Mouse (Mus musculus) heart, embryonic 15.5 days (tissue): ENCODE results near the gene Dst. TPM values are rescaled to one million over a fixed set of nuclear protein-coding genes. Genes with fewer than 3 reads are reported as not detected.
A peak's percentile ranks its signal among the peaks of the same experiment; 100 is the strongest.

Source experiments
- ATAC-seq: fragments of 200-750 bp; cut with Nextera tagmentation; replicated peaks from 2 replicates; pipeline ENCODE4 v1.8.0; 2017; ENCODE audit warnings: low read depth, moderate TSS enrichment; ENCODE audit not compliant: insufficient number of reproducible peaks, insufficient read depth, low FRiP score
- H3K27ac ChIP-seq: fragments of 300-500 bp; sonication (generic); 2 replicates; pipeline ENCODE4 v1.5.1; 2015; ENCODE audit warnings: mild to moderate bottlenecking, inconsistent platforms
- H3K27me3 ChIP-seq: fragments of 300-500 bp; sonication (generic); 2 replicates; pipeline ENCODE4 v1.6.1; 2015; ENCODE audit warnings: inconsistent platforms
- H3K36me3 ChIP-seq: fragments of 300-500 bp; sonication (generic); 2 replicates; pipeline ENCODE4 v1.6.1; 2015; ENCODE audit warnings: mild to moderate bottlenecking, inconsistent platforms
- H3K4me1 ChIP-seq: fragments of 300-500 bp; sonication (generic); replicated peaks from 2 replicates; pipeline ENCODE4 v1.6.1; 2015; ENCODE audit warnings: inconsistent platforms
- H3K4me2 ChIP-seq: fragments of 300-500 bp; sonication (generic); 2 replicates; pipeline ENCODE4 v1.6.1; 2015; ENCODE audit warnings: inconsistent platforms, mild to moderate bottlenecking, moderate library complexity
- H3K4me3 ChIP-seq: fragments of 300-500 bp; sonication (generic); 2 replicates; pipeline ENCODE4 v1.5.1; 2015; ENCODE audit warnings: mild to moderate bottlenecking, inconsistent platforms
- H3K9ac ChIP-seq: fragments of 300-500 bp; sonication (generic); 2 replicates; pipeline ENCODE4 v1.6.1; 2015; ENCODE audit warnings: mild to moderate bottlenecking, inconsistent platforms
- H3K9me3 ChIP-seq: fragments of 300-500 bp; sonication (generic); replicated peaks from 2 replicates; pipeline ENCODE4 v1.6.1; 2016; ENCODE audit warnings: inconsistent platforms
- WGBS: fragments of 180-500 bp; shearing (Covaris S2); methylation state at CpG from one replicate; pipeline ENCODE4 v1.1.7; 2015; ENCODE audit warnings: mixed read lengths; 5-methylcytosine and 5-hydroxymethylcytosine counted together
- polyA plus RNA-seq: library from polyadenylated mRNA; unstranded; fragments of >200 nt; fragmentation: Nextera tagmentation; extraction: Ambion mirVana; gene quantifications from 2 replicates; pipeline ENCODE4 v1.2.1, GENCODE M21; 2015

Dst gene
- 21.4 and 23.4 TPM in 2 replicates for polyA plus RNA-seq

- Histone ChIP-seq H3K4me1 (peaks cover 22% of the 10 kb centered on the region), H3K9ac (peak within 1 kb of the TSS; percentile 64), H3K27me3 (peaks cover 27% of the 10 kb centered on the region; the same call in 1 of the 2 replicates), H3K9me3 (no peaks in the 10 kb centered on the region), H3K4me3 (peak within 1 kb of the TSS; percentile 73), H3K36me3 (no peaks in the 10 kb centered on the region), H3K27ac (no peak within 1 kb of the TSS; the same call in 1 of the 2 replicates), H3K4me2 (peak within 1 kb of the TSS; percentile 94)
- ATAC-seq, result no peak
- 5% methylated on average over 43 of the region's 44 CpGs for whole genome bisulfite sequencing
Observed at GRCm38 (mm10) chr1:33908191-33908962, at the start of gene Dst. Gene Dst, plus strand, starts transcription at chr1:33908225.

DNA sequence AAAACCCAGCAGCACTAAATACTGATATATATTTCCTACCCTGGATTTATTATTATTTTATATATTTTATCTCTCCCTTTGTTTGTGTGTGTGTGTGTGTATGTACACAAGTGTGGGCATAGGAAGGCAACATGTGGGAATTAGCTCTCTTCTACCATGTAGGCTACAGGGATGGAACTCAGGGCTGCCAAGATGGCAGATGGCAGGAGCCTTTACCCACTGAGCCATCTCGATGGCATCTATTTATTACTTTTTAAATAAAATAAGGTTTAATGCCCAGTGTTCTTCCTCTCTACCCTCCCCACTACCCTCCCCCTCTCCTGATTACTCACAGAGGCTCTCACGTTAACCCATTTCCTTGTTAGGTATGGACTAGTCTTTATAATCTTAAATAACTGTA, 39.0 kb upstream of the Dst start:
- no peaks in the 10 kb centered on the region for H3K4me1 ChIP-seq
- no peak overlapping the region for H3K27ac ChIP-seq
- no peaks in the 10 kb centered on the region for H3K27me3 ChIP-seq
- no peaks in the 10 kb centered on the region for H3K36me3 ChIP-seq
- no peak overlapping the region for H3K9ac ChIP-seq
- no peak overlapping the region for H3K4me2 ChIP-seq
- H3K4me3 ChIP-seq, result no peak overlapping the region
- no peaks in the 10 kb centered on the region for H3K9me3 ChIP-seq
- 88% methylated on average over 2 of the region's 2 CpGs for WGBS
- no peak for ATAC-seq

DNA sequence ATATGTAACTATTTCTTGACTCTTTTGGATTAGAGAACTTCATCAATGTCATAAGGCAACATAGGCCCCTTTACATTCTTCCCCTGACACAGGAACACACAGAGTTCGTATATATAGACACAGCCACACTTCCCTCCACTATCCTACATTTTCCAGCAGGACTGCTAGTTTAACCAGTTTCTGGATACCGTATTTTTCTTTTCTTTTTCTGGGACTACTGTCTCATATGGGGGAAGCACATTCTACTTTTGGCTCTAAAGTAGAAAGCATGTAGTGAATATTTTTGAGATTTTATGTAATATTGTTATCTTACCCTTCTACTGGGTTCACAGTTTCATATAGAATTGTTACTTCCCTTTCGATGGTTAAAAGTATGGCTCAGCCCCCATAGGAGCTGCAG, 38.6 kb upstream of the Dst start:
- no peak overlapping the region for H3K27ac ChIP-seq
- H3K9me3 ChIP-seq, result no peaks in the 10 kb centered on the region
- H3K4me1 ChIP-seq, result no peaks in the 10 kb centered on the region
- H3K9ac ChIP-seq, result no peak overlapping the region
- H3K4me2 ChIP-seq, result no peak overlapping the region
- H3K36me3 ChIP-seq, result no peaks in the 10 kb centered on the region
- H3K27me3 ChIP-seq, result no peaks in the 10 kb centered on the region
- 82% methylated on average over 3 of the region's 3 CpGs for WGBS
- no peak overlapping the region for H3K4me3 ChIP-seq
- ATAC-seq, result no peak

DNA sequence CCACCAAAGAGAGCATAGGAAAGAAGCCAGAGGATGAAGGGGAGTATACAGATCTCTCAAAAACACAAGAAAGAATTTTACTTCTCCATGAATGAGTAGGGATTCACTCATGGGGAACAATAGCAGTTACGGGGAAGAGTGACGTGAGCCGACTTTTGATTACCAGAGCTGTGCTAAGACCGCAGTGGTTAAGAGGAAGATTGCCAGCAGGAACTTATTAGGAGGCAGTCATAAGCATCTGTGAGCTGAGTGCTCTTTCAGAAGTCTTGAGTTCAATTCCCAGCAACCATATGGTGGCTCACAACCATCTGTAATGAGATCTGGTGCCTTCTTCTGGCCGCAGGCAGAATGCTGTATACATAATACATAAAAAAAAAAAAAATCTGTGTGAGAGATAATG, 34.5 kb upstream of the Dst start:
- no peak for ATAC-seq
- no peaks in the 10 kb centered on the region for H3K9me3 ChIP-seq
- no peak overlapping the region for H3K4me3 ChIP-seq
- no peak overlapping the region for H3K9ac ChIP-seq
- no peak overlapping the region for H3K27ac ChIP-seq
- WGBS, result 90% methylated on average over 5 of the region's 5 CpGs
- H3K4me1 ChIP-seq, result no peaks in the 10 kb centered on the region
- H3K4me2 ChIP-seq, result no peak overlapping the region
- no peaks in the 10 kb centered on the region for H3K27me3 ChIP-seq
- no peaks in the 10 kb centered on the region for H3K36me3 ChIP-seq

DNA sequence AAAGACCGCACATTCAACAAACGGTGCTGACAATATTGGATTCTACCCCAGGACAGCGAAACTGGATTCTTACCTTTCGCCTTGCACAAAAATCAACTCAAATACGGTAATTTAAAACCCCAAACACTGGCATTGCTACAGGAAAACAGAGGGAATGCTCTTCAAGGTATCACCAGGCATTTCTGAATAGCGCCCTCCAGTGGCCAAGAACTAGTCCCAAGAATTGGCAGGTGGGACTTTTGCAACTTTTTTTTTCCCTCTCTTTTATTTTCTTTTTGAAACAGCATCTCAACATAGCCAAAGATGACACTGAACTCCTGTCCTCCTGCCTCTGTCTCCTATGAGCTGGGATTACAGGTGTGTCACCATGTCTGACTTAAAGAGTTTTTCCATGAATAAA, 32.3 kb upstream of the Dst start:
- Histone ChIP-seq H3K9ac (no peak overlapping the region), H3K9me3 (no peaks in the 10 kb centered on the region), H3K4me2 (no peak overlapping the region), H3K27ac (no peak overlapping the region), H3K27me3 (no peaks in the 10 kb centered on the region), H3K4me1 (no peaks in the 10 kb centered on the region), H3K36me3 (no peaks in the 10 kb centered on the region), H3K4me3 (no peak overlapping the region)
- no peak for ATAC-seq
- WGBS, result 54% methylated on average over 6 of the region's 6 CpGs

DNA sequence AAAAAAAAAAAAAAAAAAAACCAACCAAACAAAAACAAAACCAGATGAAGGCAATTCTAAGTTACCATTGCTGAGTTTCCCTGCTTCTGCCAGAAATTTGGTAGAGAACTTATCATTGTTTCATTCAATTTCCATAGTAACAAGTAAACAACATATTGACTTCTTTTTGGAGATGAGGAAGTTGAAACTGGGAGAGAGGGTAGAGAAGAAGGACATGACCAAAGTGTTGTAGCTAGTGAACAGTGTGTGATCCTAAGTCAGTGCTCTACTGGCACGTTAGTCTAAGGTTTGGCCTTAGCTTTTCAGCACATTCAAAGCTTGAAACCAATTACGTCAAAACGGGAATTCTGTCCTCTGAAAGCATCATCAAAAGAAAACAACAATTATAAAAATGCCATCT, 31.6 kb upstream of the Dst start:
- Histone ChIP-seq H3K9me3 (no peaks in the 10 kb centered on the region), H3K4me3 (no peak overlapping the region), H3K27ac (no peak overlapping the region), H3K4me2 (no peak overlapping the region), H3K27me3 (no peaks in the 10 kb centered on the region), H3K9ac (no peak overlapping the region), H3K36me3 (no peaks in the 10 kb centered on the region), H3K4me1 (no peaks in the 10 kb centered on the region)
- ATAC-seq, result no peak
- WGBS, result 82% methylated on average over 3 of the region's 3 CpGs

DNA sequence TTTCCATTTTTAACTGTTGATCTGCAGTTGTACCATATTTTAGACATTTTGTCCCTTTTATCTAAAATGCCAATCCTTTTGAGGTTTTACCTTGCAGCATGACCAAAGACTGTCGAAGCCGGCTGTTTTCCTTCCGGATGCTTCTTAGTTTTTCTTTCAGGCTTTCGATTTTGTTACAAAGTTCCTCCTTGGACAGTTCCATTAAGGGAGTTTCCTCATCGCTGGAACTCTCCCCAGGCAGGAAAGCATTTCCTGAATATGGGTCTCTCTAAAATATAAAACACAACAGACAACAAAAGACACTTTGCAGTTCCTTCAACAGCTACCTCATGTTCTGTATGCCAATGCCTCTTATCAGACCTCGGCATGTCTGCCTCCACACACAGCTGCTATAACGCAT, 29.9 kb upstream of the Dst start:
- Histone ChIP-seq H3K27me3 (no peaks in the 10 kb centered on the region), H3K4me2 (no peak overlapping the region), H3K4me1 (no peaks in the 10 kb centered on the region), H3K36me3 (no peaks in the 10 kb centered on the region), H3K9me3 (no peaks in the 10 kb centered on the region), H3K4me3 (no peak overlapping the region), H3K27ac (no peak overlapping the region), H3K9ac (no peak overlapping the region)
- no peak for ATAC-seq
- WGBS, result 67% methylated on average over 7 of the region's 7 CpGs

DNA sequence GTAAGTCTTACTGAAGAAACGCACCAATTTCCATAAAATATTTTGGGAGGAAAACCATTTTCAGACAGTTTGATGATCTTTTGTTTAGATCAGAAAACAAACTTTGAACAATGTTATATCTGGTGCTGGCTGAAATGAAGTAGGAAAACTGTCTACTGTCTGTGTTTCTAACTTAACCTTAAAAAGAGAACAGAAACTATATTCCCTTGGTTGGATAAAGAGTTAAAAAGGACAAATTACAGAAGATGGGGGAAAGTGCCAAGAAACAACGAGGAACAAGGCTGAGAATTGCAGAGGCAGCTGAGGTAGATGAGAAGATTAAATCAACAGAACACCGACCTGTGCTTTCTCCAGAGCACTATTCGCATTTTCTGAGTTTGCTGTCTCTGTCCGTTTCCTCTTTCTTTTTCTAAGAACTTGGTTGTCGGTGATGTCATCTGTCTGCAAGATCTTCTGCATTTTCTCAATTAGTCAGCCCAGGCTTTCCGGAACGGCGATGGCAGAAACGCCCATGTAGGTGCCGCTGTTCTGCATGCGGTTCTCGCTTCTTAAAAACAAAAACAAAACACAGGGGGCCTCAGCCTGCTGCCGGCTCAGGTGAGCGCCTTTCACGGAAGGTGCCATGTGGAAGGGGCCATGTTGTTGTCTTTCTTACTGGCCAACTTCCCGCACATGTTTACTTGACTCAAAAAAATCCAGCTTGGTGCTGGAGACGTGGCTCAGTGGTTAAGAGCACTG, 24.8 kb upstream of the Dst start:
- Histone ChIP-seq H3K4me2 (peak overlapping the region; percentile 55), H3K4me3 (peak overlapping the region; percentile 38), H3K9me3 (no peaks in the 10 kb centered on the region), H3K27ac (no peak overlapping the region), H3K27me3 (no peaks in the 10 kb centered on the region), H3K9ac (peak overlapping the region; percentile 28; the same call in 1 of the 2 replicates), H3K4me1 (peaks cover 5% of the 10 kb centered on the region), H3K36me3 (no peaks in the 10 kb centered on the region)
- WGBS, result 10% methylated on average over 18 of the region's 18 CpGs
- ATAC-seq, result no peak

DNA sequence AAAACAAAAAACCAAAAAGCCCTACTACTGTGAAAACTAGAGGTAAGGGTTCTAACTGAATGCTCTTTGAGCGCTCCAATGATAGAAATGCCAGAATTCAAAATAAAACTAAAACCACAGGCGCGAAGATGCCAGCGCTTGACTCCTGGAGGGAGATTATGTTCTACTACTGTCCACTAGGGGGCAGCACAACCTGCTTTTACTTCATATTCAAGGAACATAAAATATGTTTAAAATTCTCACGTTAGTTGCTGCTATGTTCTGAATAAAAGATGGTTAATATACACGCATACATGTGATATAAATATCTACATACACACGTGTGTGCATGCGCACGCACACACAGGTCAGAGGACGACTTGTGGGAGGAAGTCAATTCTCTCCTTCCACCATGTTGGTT, 15.2 kb upstream of the Dst start:
- Histone ChIP-seq H3K4me1 (peaks cover 9% of the 10 kb centered on the region), H3K9me3 (no peaks in the 10 kb centered on the region), H3K36me3 (no peaks in the 10 kb centered on the region), H3K4me2 (no peak overlapping the region), H3K9ac (no peak overlapping the region), H3K4me3 (no peak overlapping the region), H3K27ac (no peak overlapping the region), H3K27me3 (no peaks in the 10 kb centered on the region)
- 59% methylated on average over 10 of the region's 10 CpGs for WGBS
- ATAC-seq, result no peak

DNA sequence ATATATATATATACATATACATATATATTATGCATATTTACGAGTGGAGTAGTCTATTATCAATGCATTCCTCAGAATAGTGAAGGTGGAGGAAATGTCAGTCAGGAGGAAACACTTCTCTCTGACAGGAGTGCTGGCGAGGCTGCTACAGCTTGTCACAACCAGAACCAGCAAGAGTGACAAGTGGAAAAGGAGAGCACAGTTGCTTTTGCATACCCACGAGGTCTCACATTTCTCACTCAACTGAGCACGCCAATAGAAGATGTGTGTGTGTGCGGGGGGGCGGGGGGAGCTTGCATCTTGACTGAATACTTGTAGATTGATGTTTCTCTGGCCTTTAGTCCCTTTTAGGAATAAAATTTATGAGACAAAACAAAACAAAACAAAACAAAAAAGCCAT, 11.9 kb upstream of the Dst start:
- 44% methylated on average over 6 of the region's 6 CpGs for WGBS
- H3K4me2 ChIP-seq, result no peak overlapping the region
- no peak overlapping the region for H3K27ac ChIP-seq
- H3K9ac ChIP-seq, result no peak overlapping the region
- no peaks in the 10 kb centered on the region for H3K9me3 ChIP-seq
- ATAC-seq, result no peak
- H3K36me3 ChIP-seq, result no peaks in the 10 kb centered on the region
- no peaks in the 10 kb centered on the region for H3K27me3 ChIP-seq
- H3K4me1 ChIP-seq, result peaks cover 9% of the 10 kb centered on the region
- no peak overlapping the region for H3K4me3 ChIP-seq

DNA sequence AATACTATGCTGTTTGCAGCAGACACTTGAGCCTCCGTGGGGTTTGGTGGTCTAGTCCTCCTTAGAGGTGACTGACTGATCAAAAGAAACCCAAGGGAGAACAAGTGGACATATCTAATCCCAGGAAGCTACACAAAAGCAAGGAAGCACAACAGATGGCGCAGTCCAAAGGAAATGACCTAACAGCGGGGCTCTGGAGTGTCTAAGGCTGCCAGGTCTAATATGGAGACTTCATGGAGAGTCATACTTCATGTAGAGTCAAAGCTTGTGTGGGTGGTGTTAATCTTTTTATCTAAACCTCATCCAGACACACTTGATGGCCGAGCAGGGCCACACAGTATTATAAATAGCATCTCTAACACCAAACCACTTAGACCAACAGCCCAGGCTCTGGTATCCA, 11.4 kb upstream of the Dst start:
- Histone ChIP-seq H3K27me3 (no peaks in the 10 kb centered on the region), H3K9ac (no peak overlapping the region), H3K36me3 (no peaks in the 10 kb centered on the region), H3K4me3 (no peak overlapping the region), H3K9me3 (no peaks in the 10 kb centered on the region), H3K27ac (no peak overlapping the region; the same call in 1 of the 2 replicates), H3K4me1 (peaks cover 9% of the 10 kb centered on the region), H3K4me2 (no peak overlapping the region)
- 51% methylated on average over 4 of the region's 4 CpGs for WGBS
- no peak for ATAC-seq

- no peaks in the 10 kb centered on the region for H3K9me3 ChIP-seq
- no peak for ATAC-seq
Observed at GRCm38 (mm10) chr1:33897426-33897825, 10.6 kb upstream of the Dst start.

More at GRCm38 (mm10) chr1:33897426-33897825, 10.6 kb upstream of the Dst start:
- Histone ChIP-seq H3K36me3 (no peaks in the 10 kb centered on the region), H3K27me3 (no peaks in the 10 kb centered on the region), H3K27ac (no peak overlapping the region), H3K4me2 (no peak overlapping the region), H3K4me1 (peaks cover 9% of the 10 kb centered on the region), H3K9ac (no peak overlapping the region), H3K4me3 (no peak overlapping the region)
- 74% methylated on average over 11 of the region's 11 CpGs for WGBS
